20 mouse cellular contexts compared by ENCODE assay signal in the genomic region with DNA sequence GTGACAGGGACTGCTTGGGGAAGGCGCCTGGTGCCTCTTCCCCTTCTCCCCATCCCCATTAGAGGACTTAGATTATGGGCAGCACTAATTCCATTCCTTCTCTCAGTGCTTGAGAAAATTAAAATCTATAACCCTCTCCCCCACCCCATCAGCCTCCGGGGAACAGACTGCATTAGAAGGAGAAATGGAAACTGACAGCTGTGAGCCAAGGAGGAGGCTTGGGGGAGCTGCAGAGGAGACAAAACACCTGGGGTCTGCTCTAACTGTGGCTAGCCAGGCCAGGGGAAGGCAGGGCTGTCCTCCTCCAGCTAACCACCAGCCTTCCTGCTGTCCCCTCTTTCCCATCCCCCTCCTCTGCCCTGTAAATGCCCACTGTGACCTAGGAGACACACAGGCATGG. TPM values are rescaled to one million over a fixed set of nuclear protein-coding genes. Genes with fewer than 3 reads are reported as not detected.
DNase-seq lines count a peak whose midpoint lies in the region; ATAC-seq and TF ChIP-seq lines count a peak whose summit lies in the region.
"Had no signal": no experiment of that assay in that cellular context is flagged by ENCODE, and none has a peak within 500 bp of the region (broad histone marks: within the 10 kb centered on the region; RNA-seq: fewer than 3 reads in every experiment).

No protein-coding gene starts in this region.

- no peak for ATAC-seq in kidney, postnatal 0 days (replicated peaks; ENCODE audit: low FRiP score, low read depth)
- ATAC-seq in kidney, embryonic 14.5 days (ENCODE audit: low FRiP score, low TSS enrichment), result no peak
- ATAC-seq in midbrain, embryonic 12.5 days (ENCODE audit: low FRiP score, low read depth), result peak; percentile 48; the same call in 1 of the 2 replicates
- ATAC-seq in midbrain, embryonic 16.5 days, result no peak
- ATAC-seq in hindbrain, embryonic 11.5 days (ENCODE audit: low FRiP score), result peak; percentile 47; the same call in 1 of the 2 replicates
- peak; percentile 21 for ATAC-seq in midbrain, embryonic 13.5 days
- ATAC-seq: forebrain, embryonic 14.5 days had no signal

- H3K27me3 ChIP-seq in kidney, postnatal 0 days (ENCODE audit: insufficient read depth, low read length), result no peaks in the 10 kb centered on the region; the same call in 1 of the 2 replicates
- peaks cover 11% of the 10 kb centered on the region for H3K27me3 ChIP-seq in kidney, embryonic 14.5 days (ENCODE audit: control insufficient read depth, insufficient read depth, low read length)
- peaks cover 44% of the 10 kb centered on the region for H3K27me3 ChIP-seq in midbrain, embryonic 12.5 days
- peaks cover 7% of the 10 kb centered on the region for H3K27me3 ChIP-seq in midbrain, embryonic 16.5 days (ENCODE audit: control insufficient read depth, insufficient read depth, low read depth, low read length)
- no peaks in the 10 kb centered on the region for H3K27me3 ChIP-seq in hindbrain, embryonic 11.5 days (ENCODE audit: control insufficient read depth, insufficient read depth, low read length)
- peaks cover 29% of the 10 kb centered on the region for H3K27me3 ChIP-seq in midbrain, embryonic 13.5 days

- 34% methylated on average over 2 of the region's 2 CpGs for WGBS in kidney, postnatal 0 days
- WGBS in kidney, embryonic 14.5 days, result 24% methylated on average over 2 of the region's 2 CpGs
- WGBS in midbrain, embryonic 12.5 days, result 38% methylated on average over 2 of the region's 2 CpGs
- WGBS in midbrain, embryonic 16.5 days, result 26% methylated on average over 2 of the region's 2 CpGs
- 49% methylated on average over 2 of the region's 2 CpGs for WGBS in hindbrain, embryonic 11.5 days
- WGBS in midbrain, embryonic 13.5 days, result 25% methylated on average over 2 of the region's 2 CpGs

- no peak overlapping the region for H3K4me2 ChIP-seq in kidney, postnatal 0 days (ENCODE audit: low read length)
- H3K4me2 ChIP-seq in kidney, embryonic 14.5 days (replicated peaks; ENCODE audit: low read depth, low read length), result no peak overlapping the region
- H3K4me2 ChIP-seq in midbrain, embryonic 12.5 days (replicated peaks), result 0 out of 2 replicates have a peak overlapping the region, but pooled peaks have one; percentile 11
- H3K4me2 ChIP-seq in midbrain, embryonic 16.5 days (ENCODE audit: low read length), result no peak overlapping the region
- no peak overlapping the region for H3K4me2 ChIP-seq in hindbrain, embryonic 11.5 days (replicated peaks; ENCODE audit: low read depth, low read length)
- H3K4me2 ChIP-seq in midbrain, embryonic 13.5 days (replicated peaks), result no peak overlapping the region
- H3K4me2 ChIP-seq: liver, embryonic 15.5 days had no signal

- 0 out of 2 replicates have a peak, but pooled peaks cover 4% of the 10 kb centered on the region for H3K4me1 ChIP-seq in kidney, postnatal 0 days (replicated peaks; ENCODE audit: insufficient read depth, low read length)
- H3K4me1 ChIP-seq in kidney, embryonic 14.5 days (ENCODE audit: control insufficient read depth, insufficient read depth, low read length), result peaks cover 7% of the 10 kb centered on the region; the same call in 1 of the 2 replicates
- H3K4me1 ChIP-seq in midbrain, embryonic 12.5 days, result peaks cover 22% of the 10 kb centered on the region; the same call in 1 of the 2 replicates
- no peaks in the 10 kb centered on the region; the same call in 1 of the 2 replicates for H3K4me1 ChIP-seq in midbrain, embryonic 16.5 days (ENCODE audit: control insufficient read depth, insufficient read depth, low read length)
- H3K4me1 ChIP-seq in hindbrain, embryonic 11.5 days (replicated peaks; ENCODE audit: control insufficient read depth, insufficient read depth, low read length), result 0 out of 2 replicates have a peak, but pooled peaks cover 2% of the 10 kb centered on the region
- peaks cover 35% of the 10 kb centered on the region for H3K4me1 ChIP-seq in midbrain, embryonic 13.5 days (replicated peaks)
- H3K4me1 ChIP-seq: liver, embryonic 15.5 days had no signal

- no peak overlapping the region for H3K9ac ChIP-seq in kidney, postnatal 0 days (ENCODE audit: low read depth, low read length)
- H3K9ac ChIP-seq in kidney, embryonic 14.5 days (ENCODE audit: low read depth, low read length), result no peak overlapping the region
- H3K9ac ChIP-seq in midbrain, embryonic 12.5 days (replicated peaks), result no peak overlapping the region
- no peak overlapping the region for H3K9ac ChIP-seq in midbrain, embryonic 16.5 days (ENCODE audit: low read depth, low read length)
- H3K9ac ChIP-seq in hindbrain, embryonic 11.5 days (ENCODE audit: low read depth, low read length), result no peak overlapping the region
- H3K9ac ChIP-seq in midbrain, embryonic 13.5 days (replicated peaks), result no peak overlapping the region
- H3K9ac ChIP-seq: limb, embryonic 15.5 days; liver, embryonic 15.5 days had no signal

- H3K9me3 ChIP-seq in kidney, postnatal 0 days (replicated peaks; ENCODE audit: low read length), result no peaks in the 10 kb centered on the region
- H3K9me3 ChIP-seq in kidney, embryonic 14.5 days (ENCODE audit: control insufficient read depth, low read length), result no peaks in the 10 kb centered on the region
- H3K9me3 ChIP-seq in midbrain, embryonic 12.5 days, result no peaks in the 10 kb centered on the region
- H3K9me3 ChIP-seq in midbrain, embryonic 16.5 days (replicated peaks; ENCODE audit: control insufficient read depth, low read length, poor library complexity, severe bottlenecking), result no peaks in the 10 kb centered on the region
- H3K9me3 ChIP-seq in hindbrain, embryonic 11.5 days (ENCODE audit: control insufficient read depth, low read length), result no peaks in the 10 kb centered on the region
- H3K9me3 ChIP-seq in midbrain, embryonic 13.5 days, result no peaks in the 10 kb centered on the region
- H3K9me3 ChIP-seq: limb, embryonic 15.5 days; liver, embryonic 15.5 days; neural tube, embryonic 12.5 days had no signal

- H3K36me3 ChIP-seq in kidney, postnatal 0 days (ENCODE audit: insufficient read depth, low read length), result no peaks in the 10 kb centered on the region
- no peaks in the 10 kb centered on the region for H3K36me3 ChIP-seq in kidney, embryonic 14.5 days (ENCODE audit: control insufficient read depth, insufficient read depth, low read length)
- no peaks in the 10 kb centered on the region for H3K36me3 ChIP-seq in midbrain, embryonic 12.5 days
- H3K36me3 ChIP-seq in midbrain, embryonic 16.5 days (ENCODE audit: control insufficient read depth, insufficient read depth, low read length), result no peaks in the 10 kb centered on the region
- no peaks in the 10 kb centered on the region for H3K36me3 ChIP-seq in hindbrain, embryonic 11.5 days (ENCODE audit: control insufficient read depth, insufficient read depth, low read length)
- no peaks in the 10 kb centered on the region for H3K36me3 ChIP-seq in midbrain, embryonic 13.5 days
- H3K36me3 ChIP-seq: limb, embryonic 15.5 days; liver, embryonic 15.5 days; neural tube, embryonic 12.5 days had no signal

- no peak overlapping the region for H3K27ac ChIP-seq in kidney, postnatal 0 days
- H3K27ac ChIP-seq in kidney, embryonic 14.5 days (ENCODE audit: low read depth, low read length), result no peak overlapping the region
- 0 out of 2 replicates have a peak overlapping the region, but pooled peaks have one; percentile 15 for H3K27ac ChIP-seq in midbrain, embryonic 12.5 days (replicated peaks)
- no peak overlapping the region for H3K27ac ChIP-seq in midbrain, embryonic 16.5 days (ENCODE audit: low read length)
- H3K27ac ChIP-seq in hindbrain, embryonic 11.5 days (ENCODE audit: low read depth, low read length), result peak overlapping the region; percentile 32
- H3K27ac ChIP-seq in midbrain, embryonic 13.5 days, result peak overlapping the region; percentile 51; the same call in 1 of the 2 replicates
- H3K27ac ChIP-seq: limb, embryonic 15.5 days; liver, embryonic 15.5 days; neural tube, embryonic 12.5 days had no signal

- H3K4me3 ChIP-seq in kidney, postnatal 0 days (replicated peaks; ENCODE audit: low read depth, low read length), result no peak overlapping the region
- H3K4me3 ChIP-seq in kidney, embryonic 14.5 days (ENCODE audit: low read length), result no peak overlapping the region
- no peak overlapping the region for H3K4me3 ChIP-seq in midbrain, embryonic 12.5 days
- H3K4me3 ChIP-seq in midbrain, embryonic 16.5 days (ENCODE audit: low read depth, low read length), result no peak overlapping the region
- H3K4me3 ChIP-seq in hindbrain, embryonic 11.5 days (ENCODE audit: low read depth, low read length), result no peak overlapping the region
- no peak overlapping the region for H3K4me3 ChIP-seq in midbrain, embryonic 13.5 days (replicated peaks)
- H3K4me3 ChIP-seq: limb, embryonic 15.5 days; liver, embryonic 15.5 days; neural tube, embryonic 12.5 days had no signal

- TF ChIP-seq CTCF in kidney, postnatal 0 days (IDR thresholded peaks at IDR 0.05; ENCODE audit: low read depth), result no peak

- peak; percentile 10 for DNase-seq in kidney, postnatal 0 days (ENCODE audit: low spot score)
- DNase-seq in hindbrain, embryonic 11.5 days (ENCODE audit: low spot score), result no peak
- DNase-seq in layer of hippocampus, adult 11-12 months (ENCODE audit: low spot score), result no peak
- DNase-seq: adrenal gland, postnatal 36 days; cerebellum, adult 18-20 months; gastrocnemius, postnatal 10 days; heart, adult 11 months; kidney, adult 11 months; kidney, postnatal 25 days; spleen, adult 18-20 months; thymus, postnatal 36 days had no signal

RNA-seq across cellular contexts. Expression of a gene that starts 15.9 kb away (rescaled TPM):
- 2.1 and 2.3 TPM in 2 replicates for polyA plus RNA-seq in kidney, postnatal 0 days (2015; fragmentation: Nextera tagmentation; extraction: Ambion mirVana)
- 5.3 and 5.4 TPM in 2 replicates for polyA plus RNA-seq in kidney, embryonic 14.5 days (2014; fragmentation: Nextera tagmentation; extraction: Ambion mirVana)
- polyA plus RNA-seq in midbrain, embryonic 12.5 days (2016; fragmentation: Nextera tagmentation; extraction: Ambion mirVana), result 3.0 and 3.9 TPM in 2 replicates
- 1.3 and 1.4 TPM in 2 replicates for polyA plus RNA-seq in midbrain, embryonic 16.5 days (2015; fragmentation: Nextera tagmentation; extraction: Ambion mirVana)
- polyA plus RNA-seq in hindbrain, embryonic 11.5 days (2014; fragmentation: Nextera tagmentation; extraction: Ambion mirVana), result 6.7 and 8.5 TPM in 2 replicates
- 2.4 and 2.5 TPM in 2 replicates for polyA plus RNA-seq in midbrain, embryonic 13.5 days (2015; fragmentation: Nextera tagmentation; extraction: Ambion mirVana)
- polyA plus RNA-seq: C2C12 had no signal

RNA-seq across cellular contexts. Expression of a gene that starts 17.7 kb away (rescaled TPM):
- 1.9 and 2.3 TPM in 2 replicates for polyA plus RNA-seq in kidney, postnatal 0 days (2015; fragmentation: Nextera tagmentation; extraction: Ambion mirVana)
- polyA plus RNA-seq in kidney, embryonic 14.5 days (2014; fragmentation: Nextera tagmentation; extraction: Ambion mirVana), result 0.95 and 0.97 TPM in 2 replicates
- polyA plus RNA-seq in midbrain, embryonic 12.5 days (2016; fragmentation: Nextera tagmentation; extraction: Ambion mirVana), result 1.2 TPM in 2 replicates
- 0.43 and 0.86 TPM in 2 replicates for polyA plus RNA-seq in midbrain, embryonic 16.5 days (2015; fragmentation: Nextera tagmentation; extraction: Ambion mirVana)
- polyA plus RNA-seq in hindbrain, embryonic 11.5 days (2014; fragmentation: Nextera tagmentation; extraction: Ambion mirVana), result 0.36 and 0.83 TPM in 2 replicates
- polyA plus RNA-seq in midbrain, embryonic 13.5 days (2015; fragmentation: Nextera tagmentation; extraction: Ambion mirVana), result 0.82 and 0.87 TPM in 2 replicates
- polyA plus RNA-seq: C2C12 had no signal

RNA-seq across cellular contexts. Expression of a gene that starts 30.7 kb away (rescaled TPM):
- 0.37 and 0.45 TPM in 2 replicates for polyA plus RNA-seq in kidney, postnatal 0 days (2015; fragmentation: Nextera tagmentation; extraction: Ambion mirVana)
- 0.87 and 0.89 TPM in 2 replicates for polyA plus RNA-seq in kidney, embryonic 14.5 days (2014; fragmentation: Nextera tagmentation; extraction: Ambion mirVana)
- polyA plus RNA-seq in midbrain, embryonic 12.5 days (2016; fragmentation: Nextera tagmentation; extraction: Ambion mirVana), result 0.62 and 0.73 TPM in 2 replicates
- polyA plus RNA-seq in midbrain, embryonic 16.5 days (2015; fragmentation: Nextera tagmentation; extraction: Ambion mirVana), result 1.3 TPM in 2 replicates
- polyA plus RNA-seq in hindbrain, embryonic 11.5 days (2014; fragmentation: Nextera tagmentation; extraction: Ambion mirVana), result 0.40 and 0.83 TPM in 2 replicates
- 0.36 and 0.62 TPM in 2 replicates for polyA plus RNA-seq in midbrain, embryonic 13.5 days (2015; fragmentation: Nextera tagmentation; extraction: Ambion mirVana)

RNA-seq across cellular contexts. Expression of a gene that starts 45.0 kb away (rescaled TPM):
- polyA plus RNA-seq in kidney, postnatal 0 days (2015; fragmentation: Nextera tagmentation; extraction: Ambion mirVana), result 31.6 and 35.4 TPM in 2 replicates
- 25.3 and 41.0 TPM in 2 replicates for polyA plus RNA-seq in kidney, embryonic 14.5 days (2014; fragmentation: Nextera tagmentation; extraction: Ambion mirVana)
- polyA plus RNA-seq in midbrain, embryonic 12.5 days (2016; fragmentation: Nextera tagmentation; extraction: Ambion mirVana), result 8.9 and 12.6 TPM in 2 replicates
- polyA plus RNA-seq in midbrain, embryonic 16.5 days (2015; fragmentation: Nextera tagmentation; extraction: Ambion mirVana), result 6.6 and 6.7 TPM in 2 replicates
- 8.6 and 10.1 TPM in 2 replicates for polyA plus RNA-seq in hindbrain, embryonic 11.5 days (2014; fragmentation: Nextera tagmentation; extraction: Ambion mirVana)
- polyA plus RNA-seq in midbrain, embryonic 13.5 days (2015; fragmentation: Nextera tagmentation; extraction: Ambion mirVana), result 4.8 and 7.1 TPM in 2 replicates

Comparison
In these comparisons a context has a peak if more than half of its experiments do, and no peak if none do; other contexts are left out.
1. ATAC-seq: peak in midbrain, embryonic 12.5 days (single experiment), hindbrain, embryonic 11.5 days (single experiment) and midbrain, embryonic 13.5 days (single experiment); none in kidney, postnatal 0 days (single experiment), kidney, embryonic 14.5 days (single experiment) and midbrain, embryonic 16.5 days (single experiment).
2. H3K27ac ChIP-seq: peak in midbrain, embryonic 12.5 days (single experiment), hindbrain, embryonic 11.5 days (single experiment) and midbrain, embryonic 13.5 days (single experiment); none in kidney, postnatal 0 days (single experiment), kidney, embryonic 14.5 days (single experiment) and midbrain, embryonic 16.5 days (single experiment).